Mouse (Mus musculus) brain, embryonic 14.5 days (tissue): ENCODE data around the gene Cass4.

Experiments
- CTCF ChIP-seq: fragments of 200-500 bp; IDR thresholded peaks from 2 replicates; pipeline ENCODE4 v1.5.1; 2012; ENCODE audit warnings: inconsistent platforms, mild to moderate bottlenecking, moderate library complexity, borderline replicate concordance; ENCODE audit not compliant: insufficient read depth, insufficient read length; ENCODE audit errors: extremely low read depth
- POLR2A ChIP-seq: fragments of 200-500 bp; IDR thresholded peaks from 2 replicates; pipeline ENCODE4 v1.6.1; 2012; ENCODE audit warnings: mild to moderate bottlenecking, inconsistent platforms, borderline replicate concordance; ENCODE audit not compliant: poor library complexity, insufficient read depth, insufficient read length, severe bottlenecking; ENCODE audit errors: extremely low read depth

DNA sequence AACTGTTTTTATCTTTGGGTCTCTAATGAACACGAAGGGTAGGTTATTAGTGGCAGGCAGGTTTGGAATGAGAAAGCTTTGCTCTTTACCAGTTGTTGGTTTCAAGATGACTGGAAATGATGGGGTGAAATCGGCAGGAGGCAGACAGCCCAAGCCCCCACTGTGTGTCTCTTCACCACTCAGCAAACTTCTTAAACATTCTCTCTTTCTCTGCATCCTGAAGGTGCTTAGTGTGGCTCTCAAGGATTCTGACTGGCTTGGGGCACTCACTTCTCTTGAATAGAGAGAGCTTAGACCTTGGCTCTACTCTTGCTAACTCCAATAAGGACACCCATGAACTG lies 428 bp downstream of the Cass4 start:
- TF ChIP-seq CTCF (no peak), POLR2A (no peak)
